Mouse (Mus musculus) adrenal gland, postnatal 10 days (tissue): ENCODE measurements around the gene Dusp8. TPM values are rescaled to one million over a fixed set of nuclear protein-coding genes. Genes with fewer than 3 reads are reported as not detected.
"Not testable (repeated sequence)": the region's sequence is repeated elsewhere in the genome, so short reads cannot be mapped to it uniquely, and the experiment has no call there.

Experiments
- DNase-seq: peaks from one replicate; pipeline ENCODE4 v3.0.0; 2021; ENCODE audit warnings: mixed read lengths
- long read RNA-seq, 2 experiments: library from polyadenylated mRNA; stranded (forward); transcript quantifications; one replicate each; pipeline ENCODE4 v2.0.0; 2021
- total RNA-seq, 2 experiments: library from RNA; stranded (reverse); gene quantifications; 2 replicates each; pipeline ENCODE4 v1.2.3; 2021

Dusp8 gene
- total RNA-seq = 10 to 100 TPM in 1 of 2 experiments, 1 to 10 TPM in 1; 7.6 to 11.4 TPM
- long read RNA-seq, experiment 1, full-length matches to known transcripts = 4 of 10 reads
- long read RNA-seq, experiment 1, partial matches to known transcripts = 1 of 10 reads
- long read RNA-seq, experiment 1, other reads (novel, unspliced or antisense) = 5 of 10 reads
- long read RNA-seq, experiment 2 = 0 reads

DNA sequence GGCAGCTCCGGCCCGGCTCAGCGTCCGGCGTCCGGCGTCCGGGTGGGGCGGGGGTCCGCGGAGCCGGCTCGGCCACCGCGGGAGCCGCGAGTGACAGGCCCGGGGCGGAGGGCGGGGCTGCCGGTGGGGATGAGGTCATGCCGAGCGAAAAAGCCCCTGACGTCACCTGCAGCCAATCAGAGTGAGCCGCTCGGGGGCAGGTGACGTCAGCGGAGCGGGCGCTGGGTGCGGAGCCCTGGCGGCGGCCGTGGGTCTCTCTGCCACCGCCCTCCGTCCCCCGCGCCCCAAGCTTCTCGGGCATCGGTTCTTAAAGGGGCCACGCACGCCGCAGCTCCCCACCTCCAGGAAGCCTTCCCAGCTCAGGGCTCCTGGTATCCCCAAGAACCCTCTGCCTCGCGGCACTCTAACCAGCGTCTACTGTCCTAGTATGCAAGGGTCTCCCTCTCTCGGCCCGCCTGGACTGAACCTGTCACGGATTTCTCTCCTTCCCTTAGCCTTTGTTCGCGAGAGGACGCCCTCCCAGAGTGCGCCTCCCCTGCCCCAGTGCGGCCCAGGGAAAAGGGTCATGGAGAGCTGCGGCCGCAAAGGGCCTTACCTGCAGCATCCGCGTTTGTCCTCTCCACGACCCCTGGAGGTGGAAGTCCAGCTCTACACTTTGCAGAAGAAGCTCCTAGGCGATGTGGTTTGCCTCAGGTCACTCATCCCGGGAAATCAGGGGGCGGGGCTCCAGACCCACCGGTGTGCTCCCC lies at the start of gene Dusp8:
TSS of gene Dusp8 (minus strand) at position 661 of the 749 bp plus-strand sequence.
- DNase-seq = peak; percentile 91

GRCm38 (mm10) chr7:142144507-142144906 lies 48.9 kb upstream of the Dusp8 start, which contains the start of gene Gm45337:
Gene Gm45337, minus strand, starts transcription at chr7:142144607.
- DNase-seq = no peak

DNA sequence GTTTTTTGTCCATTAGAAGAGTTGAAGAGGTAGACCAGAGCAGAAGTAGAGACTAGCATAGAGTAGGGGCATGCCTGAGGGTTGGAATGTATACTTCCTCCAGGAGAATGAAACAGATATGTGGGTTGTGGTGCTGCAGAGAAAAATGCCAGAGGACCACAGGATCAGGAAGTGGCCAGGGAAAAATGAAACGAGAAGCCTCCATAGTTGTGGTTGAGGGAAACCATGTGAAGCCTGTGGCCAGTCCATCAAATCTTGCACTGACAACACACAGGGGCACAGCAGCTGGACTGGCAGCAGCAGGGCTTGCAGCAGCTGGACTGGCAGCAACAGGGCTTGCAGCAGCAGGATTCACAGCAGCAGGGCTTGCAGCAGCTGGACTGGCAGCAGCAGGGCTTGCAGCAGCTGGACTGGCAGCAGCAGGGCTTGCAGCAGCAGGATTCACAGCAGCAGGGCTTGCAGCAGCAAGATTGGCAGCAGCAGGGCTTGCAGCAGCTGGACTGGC lies 47.9 kb upstream of the Dusp8 start:
- DNase-seq = not testable (repeated sequence)

GRCm38 (mm10) chr7:142140696-142141095 lies 45.1 kb upstream of the Dusp8 start:
- DNase-seq = no peak

GRCm38 (mm10) chr7:142135934-142136333 lies 40.3 kb upstream of the Dusp8 start, which contains the start of gene Gm39115:
Gene Gm39115, minus strand, starts transcription at chr7:142136034.
- DNase-seq = not testable (repeated sequence)

DNA sequence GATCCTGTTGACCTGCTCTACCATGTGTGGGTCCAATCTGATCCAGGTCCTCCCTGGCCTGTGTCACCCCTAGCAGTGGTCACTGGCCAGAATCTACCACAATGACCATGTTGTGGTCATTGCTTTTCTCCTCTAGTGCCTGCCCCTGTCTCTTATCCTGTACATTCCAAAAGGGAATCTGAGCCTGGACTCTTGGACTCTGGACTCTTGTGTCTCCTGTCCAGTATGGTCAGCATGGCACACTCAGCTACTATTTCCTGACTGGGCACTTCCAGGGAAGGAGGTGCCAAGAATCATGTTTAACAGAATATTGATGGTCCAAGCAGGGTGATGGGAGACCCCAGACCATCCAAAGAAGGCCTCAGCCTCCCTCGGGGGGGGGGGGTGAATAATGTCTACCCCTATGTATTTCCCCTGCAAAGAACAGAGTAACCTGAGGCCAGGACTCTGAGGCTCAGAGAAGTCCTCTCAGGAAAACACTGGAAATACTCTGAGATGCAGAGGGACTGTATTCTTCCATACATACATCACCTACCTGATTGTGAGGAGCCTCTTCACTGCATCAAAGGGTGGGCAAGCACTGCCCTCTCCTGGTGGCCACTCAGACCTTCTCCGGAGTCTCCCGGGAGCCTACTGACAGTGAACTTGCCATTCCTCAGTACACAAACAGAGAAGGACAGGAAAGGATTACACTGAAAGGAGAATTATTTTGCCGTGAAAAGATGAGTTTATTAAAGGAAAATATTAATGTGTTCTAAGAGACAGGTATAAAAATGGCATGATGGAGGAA lies 38.8 kb upstream of the Dusp8 start:
- peak; percentile 10 for DNase-seq

GRCm38 (mm10) chr7:142128843-142129242 lies 33.2 kb upstream of the Dusp8 start:
- no peak for DNase-seq

- not testable (repeated sequence) for DNase-seq
Observed at GRCm38 (mm10) chr7:142120629-142121028, 25.0 kb upstream of the Dusp8 start, which contains the start of gene Gm45618. Gene Gm45618, minus strand, starts transcription at chr7:142120729.

DNA sequence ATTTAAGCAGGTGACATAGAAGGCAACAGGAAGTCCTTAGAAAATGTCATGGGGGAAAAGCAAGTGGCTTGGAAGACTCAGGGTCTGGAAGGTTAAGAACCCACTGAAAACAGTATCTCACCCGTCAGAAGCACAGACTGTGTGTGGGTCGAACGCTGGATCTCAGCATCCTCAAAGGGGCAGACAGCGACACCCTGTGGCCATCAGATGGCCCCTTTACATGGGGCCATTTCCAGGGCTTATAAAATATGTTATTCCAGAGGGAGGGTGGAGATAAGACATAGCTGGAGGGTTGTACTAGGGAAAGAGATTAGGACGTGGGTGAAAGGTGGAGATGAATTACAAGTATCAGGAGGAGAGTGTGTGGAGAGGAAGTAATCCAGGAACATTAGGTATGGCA lies 24.0 kb upstream of the Dusp8 start:
- DNase-seq = peak; percentile 26

DNA sequence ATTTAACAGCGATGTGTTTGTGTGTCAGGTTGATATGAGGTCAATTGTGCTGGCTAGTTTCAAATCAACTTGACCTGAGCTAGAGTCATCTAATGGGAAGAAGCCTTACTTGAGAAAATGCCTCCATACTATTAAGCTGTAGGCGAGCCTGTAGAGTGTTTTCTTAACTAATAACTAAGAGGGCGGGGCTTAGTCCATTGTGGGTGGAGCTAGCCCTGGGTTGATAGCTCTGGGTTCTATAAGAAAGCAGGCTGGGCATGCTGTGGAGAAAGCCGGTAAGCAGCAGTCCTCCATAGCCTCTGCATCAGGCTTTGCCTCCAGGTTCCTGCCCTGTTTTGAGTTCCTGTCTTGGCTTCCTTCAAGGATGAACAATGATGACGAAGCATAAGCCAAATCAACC lies 9.1 kb upstream of the Dusp8 start:
- no peak for DNase-seq

DNA sequence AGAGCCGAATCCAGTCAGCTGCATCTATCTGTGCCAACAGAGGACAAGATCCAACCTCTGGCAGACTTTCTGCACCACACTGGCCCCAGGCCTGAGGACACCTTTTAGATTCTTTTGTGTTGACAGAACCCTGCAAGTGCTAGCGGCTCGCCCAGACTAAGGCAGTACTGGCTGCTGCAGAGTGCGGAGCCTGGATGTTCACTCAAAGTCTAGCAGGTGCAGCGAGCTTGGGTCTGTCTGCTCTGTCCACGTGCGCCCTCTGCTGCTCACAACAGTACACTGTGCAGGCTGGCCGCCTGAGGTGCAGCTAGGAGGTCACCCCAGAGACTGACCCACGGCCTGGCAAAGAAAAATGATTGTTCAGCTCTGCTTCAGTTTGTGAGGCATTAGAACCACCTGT lies 2.1 kb upstream of the Dusp8 start:
- peak; percentile 87 for DNase-seq

- no peak for DNase-seq
Observed at GRCm38 (mm10) chr7:142096701-142097100, 1.1 kb upstream of the Dusp8 start.

GRCm38 (mm10) chr7:142094301-142095143 lies 1.1 kb downstream of the Dusp8 start:
- no peak for DNase-seq

DNA sequence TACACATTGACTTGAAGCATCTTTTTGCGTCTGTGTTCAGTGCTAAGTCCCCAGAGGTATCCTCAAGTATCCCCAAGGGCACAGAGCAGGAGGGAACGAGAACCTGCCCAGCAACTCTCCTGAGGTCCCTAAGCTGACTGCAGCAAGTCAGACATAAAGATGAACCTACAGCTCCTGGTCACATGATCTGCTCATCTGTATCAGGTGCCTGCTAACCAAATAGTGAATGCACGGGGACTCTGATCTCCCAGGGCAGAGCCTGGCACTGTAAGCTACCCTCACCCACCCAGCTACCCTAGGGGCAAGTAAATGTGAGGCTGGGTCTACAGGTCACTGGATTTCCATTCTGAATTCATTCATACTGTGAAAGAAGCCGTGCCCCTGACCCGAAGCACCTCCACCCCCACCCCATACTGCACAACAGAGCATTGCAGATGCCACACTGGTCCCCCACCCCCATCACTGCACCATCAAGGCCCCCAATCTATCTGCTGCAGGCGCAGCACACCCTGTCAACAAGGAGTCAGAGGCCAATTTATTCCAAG lies 1.9 kb downstream of the Dusp8 start:
- DNase-seq = no peak

DNA sequence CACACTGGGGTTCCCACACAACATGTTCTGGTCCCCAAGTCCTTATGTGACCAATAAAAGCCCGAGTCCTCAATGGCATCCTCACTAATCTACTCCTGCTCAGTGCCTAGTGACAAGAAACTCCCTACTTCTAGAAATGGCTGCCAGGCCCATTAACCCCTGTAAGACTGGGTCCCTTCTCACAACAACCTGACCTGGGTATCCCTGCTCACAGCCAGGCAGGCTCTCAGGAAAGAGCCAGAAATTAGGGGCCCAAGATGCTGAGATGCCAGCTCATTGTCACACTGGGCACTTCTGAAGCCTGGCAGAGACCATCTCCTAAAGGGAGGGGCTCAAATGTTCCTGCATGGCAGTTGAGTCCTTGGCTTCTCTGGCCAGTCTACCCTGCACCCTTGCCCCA lies 2.7 kb downstream of the Dusp8 start:
- no peak for DNase-seq

GRCm38 (mm10) chr7:142091848-142092247 lies 3.8 kb downstream of the Dusp8 start:
- no peak for DNase-seq

GRCm38 (mm10) chr7:142089648-142090447 lies 5.8 kb downstream of the Dusp8 start:
- DNase-seq = no peak

- DNase-seq = peak; percentile 71
Observed at GRCm38 (mm10) chr7:142088886-142089285, 6.8 kb downstream of the Dusp8 start.

DNA sequence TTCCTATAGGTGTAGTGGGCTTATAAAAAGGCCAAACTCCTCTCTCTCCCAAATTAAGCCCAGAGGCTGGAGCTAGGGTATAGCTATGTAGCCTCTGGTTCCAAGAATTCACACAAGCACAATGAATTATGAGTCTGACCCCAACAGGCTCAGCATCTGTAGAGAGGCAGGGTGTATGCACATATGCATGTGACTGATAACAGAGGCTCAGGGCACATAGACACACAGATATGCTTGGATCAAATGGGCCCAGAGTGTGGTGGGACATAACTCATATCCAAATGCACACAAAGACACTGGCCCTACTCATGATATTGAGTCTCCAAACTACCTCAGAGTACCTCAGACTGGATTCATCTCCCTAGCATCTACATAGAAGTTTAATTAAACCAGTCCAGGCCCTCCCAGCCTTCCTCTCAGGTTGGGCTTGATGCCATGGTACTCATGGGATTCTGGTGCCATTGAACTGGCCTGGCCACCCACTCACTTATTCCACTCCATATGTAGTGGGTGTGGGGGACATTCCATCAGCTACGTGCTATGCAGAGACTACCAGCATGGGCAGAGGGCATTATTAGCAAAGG lies 8.5 kb downstream of the Dusp8 start:
- DNase-seq = no peak
